Mouse (Mus musculus) limb, embryonic 11.5 days (tissue): ENCODE results near the gene Trim30c. TPM values are rescaled to one million over a fixed set of nuclear protein-coding genes. Genes with fewer than 3 reads are reported as not detected.
A peak's percentile ranks its signal among the peaks of the same experiment; 100 is the strongest.
"Not testable (repeated sequence)": the region's sequence is repeated elsewhere in the genome, so short reads cannot be mapped to it uniquely, and the experiment has no call there.

Source experiments
- ATAC-seq: fragments of 200-750 bp; cut with Nextera tagmentation; 2 replicates; pipeline ENCODE4 v1.8.0; 2017; ENCODE audit warnings: low read depth; ENCODE audit not compliant: insufficient number of reproducible peaks, low FRiP score, low TSS enrichment
- DNase-seq: peaks from one replicate; pipeline ENCODE4 v3.0.0-alpha.2; 2015; ENCODE audit warnings: low spot score
- H3K27ac ChIP-seq: fragments of 300-500 bp; sonication (generic); replicated peaks from 2 replicates; pipeline ENCODE4 v1.5.1; 2014; ENCODE audit warnings: low read depth, mild to moderate bottlenecking, low read length
- H3K27me3 ChIP-seq: fragments of 300-500 bp; sonication (generic); 2 replicates; pipeline ENCODE4 v1.6.1; 2014; ENCODE audit warnings: mild to moderate bottlenecking, low read length, mixed read lengths; ENCODE audit not compliant: control insufficient read depth, insufficient read depth
- H3K36me3 ChIP-seq: fragments of 300-500 bp; sonication (generic); 2 replicates; pipeline ENCODE4 v1.6.1; 2014; ENCODE audit warnings: mild to moderate bottlenecking, low read length, moderate library complexity, mixed read lengths; ENCODE audit not compliant: control insufficient read depth, insufficient read depth
- H3K4me1 ChIP-seq: fragments of 300-500 bp; sonication (generic); 2 replicates; pipeline ENCODE4 v1.6.1; 2014; ENCODE audit warnings: low read length, mixed read lengths; ENCODE audit not compliant: control insufficient read depth, insufficient read depth
- H3K4me2 ChIP-seq: fragments of 300-500 bp; sonication (generic); 2 replicates; pipeline ENCODE4 v1.6.1; 2014; ENCODE audit warnings: low read depth, mild to moderate bottlenecking, moderate library complexity; ENCODE audit not compliant: severe bottlenecking
- H3K4me3 ChIP-seq: fragments of 300-500 bp; sonication (generic); 2 replicates; pipeline ENCODE4 v1.5.1; 2014; ENCODE audit warnings: low read depth, low read length
- H3K9ac ChIP-seq: fragments of 300-500 bp; sonication (generic); 2 replicates; pipeline ENCODE4 v1.6.1; 2014; ENCODE audit warnings: mild to moderate bottlenecking, low read length
- H3K9me3 ChIP-seq: fragments of 300-500 bp; sonication (generic); 2 replicates; pipeline ENCODE4 v1.6.1; 2016; ENCODE audit warnings: low read length; ENCODE audit not compliant: control insufficient read depth
- WGBS: fragments of 180-500 bp; shearing (Covaris S2); extraction: QIAGEN DNeasy Blood & Tissue Kit; methylation state at CpG from one replicate; pipeline ENCODE4 v1.1.7; 2014; 5-methylcytosine and 5-hydroxymethylcytosine counted together
- polyA plus RNA-seq: library from polyadenylated mRNA; unstranded; fragments of >200 nt; fragmentation: Nextera tagmentation; extraction: Ambion mirVana; gene quantifications from 2 replicates; pipeline ENCODE4 v1.2.1, GENCODE M21; 2014

Trim30c gene
- polyA plus RNA-seq, 1 experiment from 2014 or later, result not detected

- Histone ChIP-seq H3K36me3 (no peaks in the 10 kb centered on the region), H3K4me2 (peak within 1 kb of the TSS; percentile 40), H3K9me3 (no peaks in the 10 kb centered on the region), H3K27ac (no peak within 1 kb of the TSS), H3K27me3 (no peaks in the 10 kb centered on the region), H3K9ac (0 out of 2 replicates have a peak within 1 kb of the TSS, but pooled peaks have one; percentile 17), H3K4me3 (peak within 1 kb of the TSS; percentile 29), H3K4me1 (no peaks in the 10 kb centered on the region)
- WGBS, result 9% methylated on average over 14 of the region's 14 CpGs
- ATAC-seq, result peak; percentile 98
- peak; percentile 70 for DNase-seq
Measured at GRCm38 (mm10) chr7:104352717-104353599, 47.7 kb downstream of the Trim30c start, which contains the start of gene Trim12c. Trim12c (minus strand) TSS chr7:104353362.

DNA sequence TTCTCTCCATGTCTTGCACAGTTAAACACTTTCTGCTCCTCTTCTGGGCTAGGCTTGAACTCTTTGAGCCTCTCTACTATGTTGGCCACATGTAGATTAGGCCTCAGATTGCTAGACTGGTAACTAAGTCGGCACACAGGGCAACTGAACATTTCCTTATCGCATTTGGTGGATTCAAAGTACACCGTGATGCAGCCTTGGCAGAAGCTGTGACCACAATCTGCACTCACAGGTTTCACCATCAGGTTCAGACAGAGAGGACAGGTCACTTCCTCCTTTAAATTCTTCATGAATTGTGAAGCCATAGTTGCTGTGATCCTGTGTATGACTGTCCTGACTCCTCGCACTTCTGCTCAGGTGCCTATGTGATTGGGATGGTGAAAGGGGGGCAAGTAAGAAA lies 52.6 kb downstream of the Trim30c start:
- H3K9me3 ChIP-seq, H3K4me2 ChIP-seq, DNase-seq, H3K27me3 ChIP-seq, H3K36me3 ChIP-seq, H3K4me1 ChIP-seq, H3K4me3 ChIP-seq, ATAC-seq, H3K27ac ChIP-seq, H3K9ac ChIP-seq: not testable (repeated sequence)
- 91% methylated on average over 4 of the region's 4 CpGs for WGBS

DNA sequence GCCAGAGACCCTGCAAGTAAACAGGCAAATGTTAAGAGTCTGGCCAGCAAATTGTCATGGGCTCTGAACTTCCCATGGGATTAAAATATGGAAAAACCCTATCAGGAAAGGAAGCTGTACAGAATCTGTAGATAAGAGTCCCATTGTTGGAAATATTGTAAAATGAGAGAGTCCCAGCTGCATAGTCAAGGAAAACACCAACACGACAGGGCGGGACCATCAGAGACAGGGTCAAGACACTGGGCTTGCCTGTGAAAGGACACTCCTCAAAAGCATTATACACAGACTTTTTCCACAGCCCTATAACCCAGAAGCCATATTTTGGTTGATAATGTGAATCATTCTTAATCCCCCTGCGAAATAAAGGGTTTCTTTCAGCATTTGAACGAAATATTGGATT lies 59.9 kb downstream of the Trim30c start:
- H3K4me3 ChIP-seq, H3K36me3 ChIP-seq, H3K9ac ChIP-seq, H3K4me2 ChIP-seq, H3K4me1 ChIP-seq, ATAC-seq, H3K27ac ChIP-seq, H3K27me3 ChIP-seq, H3K9me3 ChIP-seq, DNase-seq: not testable (repeated sequence)
- 87% methylated on average over 2 of the region's 4 CpGs for WGBS

- H3K4me1 ChIP-seq, DNase-seq, H3K9ac ChIP-seq, H3K4me2 ChIP-seq, H3K4me3 ChIP-seq, H3K27ac ChIP-seq, H3K36me3 ChIP-seq, H3K27me3 ChIP-seq, H3K9me3 ChIP-seq, ATAC-seq: not testable (repeated sequence)
- WGBS, result 85% methylated on average over 3 of the region's 3 CpGs
Measured at GRCm38 (mm10) chr7:104335547-104335946, 65.1 kb downstream of the Trim30c start.

Other genes starting within 250 kb of the Trim30c start
- gene Olfm5, start 236.0 kb downstream of the Trim30c start, polyA plus RNA-seq, result not detected in 2 replicates
- 0.18 and 0.25 TPM in 2 replicates for gene Olfr648, start 217.4 kb downstream of the Trim30c start, polyA plus RNA-seq
- gene Olfr649, start 204.9 kb downstream of the Trim30c start, polyA plus RNA-seq, result not detected in 2 replicates
- 3.5 and 5.5 TPM in 2 replicates for gene Trim6, start 182.0 kb downstream of the Trim30c start, polyA plus RNA-seq
- 0.64 and 1.4 TPM in 2 replicates for gene Trim34a, start 156.4 kb downstream of the Trim30c start, polyA plus RNA-seq
- 0.08 and 0.13 TPM in 2 replicates for gene Trim5, start 112.7 kb downstream of the Trim30c start, polyA plus RNA-seq
- gene Trim12a, start 85.4 kb downstream of the Trim30c start, polyA plus RNA-seq, result 3.8 and 3.9 TPM in 2 replicates
- gene Trim34b, start 71.4 kb downstream of the Trim30c start, polyA plus RNA-seq, result not detected in 2 replicates
- 1.3 and 1.8 TPM in 2 replicates for gene Trim12c, start 47.5 kb downstream of the Trim30c start, polyA plus RNA-seq
- gene Trim30b, start 31.0 kb downstream of the Trim30c start, polyA plus RNA-seq, result not detected in 2 replicates
- gene Trim30a, start 64.4 kb upstream of the Trim30c start, polyA plus RNA-seq, result 0.51 and 0.61 TPM in 2 replicates
- gene Trim30d, start 107.0 kb upstream of the Trim30c start, polyA plus RNA-seq, result 0.08 TPM in 1 of 2 replicates, not detected in the other
- gene Olfr651, start 149.3 kb upstream of the Trim30c start, polyA plus RNA-seq, result not detected in 2 replicates
- not detected in 2 replicates for gene Olfr652, start 160.1 kb upstream of the Trim30c start, polyA plus RNA-seq
- not detected in 2 replicates for gene Olfr653, start 176.5 kb upstream of the Trim30c start, polyA plus RNA-seq
- not detected in 2 replicates for gene Olfr654, start 186.2 kb upstream of the Trim30c start, polyA plus RNA-seq
- not detected in 2 replicates for gene Olfr655, start 200.9 kb upstream of the Trim30c start, polyA plus RNA-seq
- not detected in 2 replicates for gene Olfr656, start 213.1 kb upstream of the Trim30c start, polyA plus RNA-seq
- gene Olfr657, start 224.0 kb upstream of the Trim30c start, polyA plus RNA-seq, result not detected in 2 replicates
- not detected in 2 replicates for gene Olfr658, start 246.5 kb upstream of the Trim30c start, polyA plus RNA-seq